Mouse (Mus musculus) midbrain, embryonic 16.5 days (tissue): ENCODE results near the gene Slc22a15. TPM values are rescaled to one million over a fixed set of nuclear protein-coding genes. Genes with fewer than 3 reads are reported as not detected.

ENCODE experiments used
- ATAC-seq: fragments of 200-750 bp; cut with Nextera tagmentation; 2 replicates; pipeline ENCODE4 v1.8.0; 2017; ENCODE audit warnings: moderate TSS enrichment
- H3K27ac ChIP-seq: fragments of 300-500 bp; sonication (generic); 2 replicates; pipeline ENCODE4 v1.5.1; 2014; ENCODE audit warnings: mild to moderate bottlenecking, low read length, mixed read lengths
- H3K27me3 ChIP-seq: fragments of 300-500 bp; sonication (generic); 2 replicates; pipeline ENCODE4 v1.6.1; 2014; ENCODE audit warnings: low read depth, low read length, mixed read lengths; ENCODE audit not compliant: control insufficient read depth, insufficient read depth
- H3K36me3 ChIP-seq: fragments of 300-500 bp; sonication (generic); 2 replicates; pipeline ENCODE4 v1.6.1; 2014; ENCODE audit warnings: mild to moderate bottlenecking, low read length, moderate library complexity, mixed read lengths; ENCODE audit not compliant: control insufficient read depth, insufficient read depth
- H3K4me1 ChIP-seq: fragments of 300-500 bp; sonication (generic); 2 replicates; pipeline ENCODE4 v1.6.1; 2014; ENCODE audit warnings: mild to moderate bottlenecking, low read length, mixed read lengths; ENCODE audit not compliant: control insufficient read depth, insufficient read depth
- H3K4me2 ChIP-seq: fragments of 300-500 bp; sonication (generic); 2 replicates; pipeline ENCODE4 v1.6.1; 2014; ENCODE audit warnings: mild to moderate bottlenecking, low read length, mixed read lengths
- H3K4me3 ChIP-seq: fragments of 300-500 bp; sonication (generic); 2 replicates; pipeline ENCODE4 v1.5.1; 2014; ENCODE audit warnings: low read depth, mild to moderate bottlenecking, low read length, moderate library complexity, mixed read lengths
- H3K9ac ChIP-seq: fragments of 300-500 bp; sonication (generic); 2 replicates; pipeline ENCODE4 v1.6.1; 2014; ENCODE audit warnings: low read depth, low read length, mixed read lengths
- H3K9me3 ChIP-seq: fragments of 300-500 bp; sonication (generic); replicated peaks from 2 replicates; pipeline ENCODE4 v1.6.1; 2014; ENCODE audit warnings: mild to moderate bottlenecking, low read length, mixed read lengths; ENCODE audit not compliant: control insufficient read depth, poor library complexity, severe bottlenecking
- WGBS: fragments of 180-500 bp; shearing (Covaris S2); extraction: QIAGEN DNeasy Blood & Tissue Kit; methylation state at CpG from one replicate; pipeline ENCODE4 v1.1.7; 2014; 5-methylcytosine and 5-hydroxymethylcytosine counted together
- polyA plus RNA-seq: library from polyadenylated mRNA; unstranded; fragments of >200 nt; fragmentation: Nextera tagmentation; extraction: Ambion mirVana; gene quantifications from 2 replicates; pipeline ENCODE4 v1.2.1, GENCODE M21; 2015

Gene Slc22a15
- polyA plus RNA-seq, 1 experiment from 2014 or later: 6.0 TPM

- no peak overlapping the region for H3K4me2 ChIP-seq
- no peaks in the 10 kb centered on the region for H3K27me3 ChIP-seq
- peaks cover 2% of the 10 kb centered on the region; the same call in 1 of the 2 replicates for H3K36me3 ChIP-seq
- H3K4me3 ChIP-seq: no peak overlapping the region
- no peak for ATAC-seq
- H3K27ac ChIP-seq: no peak overlapping the region
- H3K9me3 ChIP-seq: no peaks in the 10 kb centered on the region
- no peak overlapping the region for H3K9ac ChIP-seq
- WGBS: 72% methylated on average over 3 of the region's 3 CpGs
- no peaks in the 10 kb centered on the region for H3K4me1 ChIP-seq
Measured at GRCm38 (mm10) chr3:101883902-101884301, 40.4 kb downstream of the Slc22a15 start.

GRCm38 (mm10) chr3:101881721-101882120 is 42.5 kb downstream of the Slc22a15 start:
- Histone ChIP-seq H3K4me3 (no peak overlapping the region), H3K4me1 (no peaks in the 10 kb centered on the region), H3K27me3 (no peaks in the 10 kb centered on the region), H3K36me3 (peaks cover 5% of the 10 kb centered on the region), H3K9ac (no peak overlapping the region), H3K27ac (no peak overlapping the region), H3K4me2 (no peak overlapping the region), H3K9me3 (no peaks in the 10 kb centered on the region)
- WGBS: 67% methylated on average over 9 of the region's 9 CpGs
- ATAC-seq: no peak

- Histone ChIP-seq H3K27ac (no peak overlapping the region), H3K4me2 (no peak overlapping the region), H3K27me3 (no peaks in the 10 kb centered on the region), H3K36me3 (peaks cover 5% of the 10 kb centered on the region), H3K4me3 (no peak overlapping the region), H3K9ac (no peak overlapping the region), H3K4me1 (no peaks in the 10 kb centered on the region), H3K9me3 (no peaks in the 10 kb centered on the region)
- ATAC-seq: no peak
- WGBS: 77% methylated on average over 6 of the region's 6 CpGs
Measured at GRCm38 (mm10) chr3:101880818-101881217, 43.4 kb downstream of the Slc22a15 start.

GRCm38 (mm10) chr3:101878136-101878535 is 46.1 kb downstream of the Slc22a15 start:
- Histone ChIP-seq H3K27me3 (no peaks in the 10 kb centered on the region), H3K4me2 (no peak overlapping the region), H3K9ac (no peak overlapping the region), H3K27ac (no peak overlapping the region), H3K4me3 (no peak overlapping the region), H3K9me3 (no peaks in the 10 kb centered on the region), H3K36me3 (peaks cover 11% of the 10 kb centered on the region), H3K4me1 (0 out of 2 replicates have a peak, but pooled peaks cover 3% of the 10 kb centered on the region)
- ATAC-seq: no peak
- 20% methylated on average over 5 of the region's 5 CpGs for WGBS

GRCm38 (mm10) chr3:101876459-101877285 is 47.6 kb downstream of the Slc22a15 start:
- ATAC-seq: no peak
- H3K36me3 ChIP-seq: peaks cover 11% of the 10 kb centered on the region
- no peak overlapping the region for H3K4me3 ChIP-seq
- H3K4me1 ChIP-seq: 0 out of 2 replicates have a peak, but pooled peaks cover 3% of the 10 kb centered on the region
- 79% methylated on average over 7 of the region's 7 CpGs for WGBS
- no peak overlapping the region for H3K27ac ChIP-seq
- H3K9me3 ChIP-seq: no peaks in the 10 kb centered on the region
- H3K4me2 ChIP-seq: no peak overlapping the region
- no peak overlapping the region for H3K9ac ChIP-seq
- H3K27me3 ChIP-seq: no peaks in the 10 kb centered on the region

- Histone ChIP-seq H3K4me3 (no peak overlapping the region), H3K36me3 (peaks cover 11% of the 10 kb centered on the region), H3K9ac (no peak overlapping the region), H3K27ac (no peak overlapping the region), H3K27me3 (no peaks in the 10 kb centered on the region), H3K9me3 (no peaks in the 10 kb centered on the region), H3K4me1 (0 out of 2 replicates have a peak, but pooled peaks cover 3% of the 10 kb centered on the region), H3K4me2 (no peak overlapping the region)
- WGBS: 39% methylated on average over 10 of the region's 10 CpGs
- no peak for ATAC-seq
Measured at GRCm38 (mm10) chr3:101875258-101875920, 48.9 kb downstream of the Slc22a15 start.

- no peak overlapping the region for H3K27ac ChIP-seq
- no peaks in the 10 kb centered on the region for H3K9me3 ChIP-seq
- ATAC-seq: no peak
- WGBS: 74% methylated on average over 7 of the region's 7 CpGs
- no peak overlapping the region for H3K9ac ChIP-seq
- H3K4me1 ChIP-seq: 0 out of 2 replicates have a peak, but pooled peaks cover 3% of the 10 kb centered on the region
- peaks cover 11% of the 10 kb centered on the region for H3K36me3 ChIP-seq
- H3K4me3 ChIP-seq: no peak overlapping the region
- H3K4me2 ChIP-seq: no peak overlapping the region
- no peaks in the 10 kb centered on the region for H3K27me3 ChIP-seq
Measured at GRCm38 (mm10) chr3:101873061-101873675, 51.1 kb downstream of the Slc22a15 start.

- no peak overlapping the region for H3K27ac ChIP-seq
- ATAC-seq: no peak
- no peaks in the 10 kb centered on the region for H3K27me3 ChIP-seq
- H3K9me3 ChIP-seq: no peaks in the 10 kb centered on the region
- peaks cover 8% of the 10 kb centered on the region; the same call in 1 of the 2 replicates for H3K36me3 ChIP-seq
- 91% methylated on average over 9 of the region's 9 CpGs for WGBS
- no peak overlapping the region for H3K4me2 ChIP-seq
- 0 out of 2 replicates have a peak, but pooled peaks cover 3% of the 10 kb centered on the region for H3K4me1 ChIP-seq
- no peak overlapping the region for H3K9ac ChIP-seq
- no peak overlapping the region for H3K4me3 ChIP-seq
Measured at GRCm38 (mm10) chr3:101871951-101872350, 52.3 kb downstream of the Slc22a15 start.
